Mouse (Mus musculus): ENCODE data around the gene Mrnip. TPM values are rescaled to one million over a fixed set of nuclear protein-coding genes. Genes with fewer than 3 reads are reported as not detected.

Gene Mrnip
- total RNA-seq, 1 experiment: 13.0 TPM

DNA sequence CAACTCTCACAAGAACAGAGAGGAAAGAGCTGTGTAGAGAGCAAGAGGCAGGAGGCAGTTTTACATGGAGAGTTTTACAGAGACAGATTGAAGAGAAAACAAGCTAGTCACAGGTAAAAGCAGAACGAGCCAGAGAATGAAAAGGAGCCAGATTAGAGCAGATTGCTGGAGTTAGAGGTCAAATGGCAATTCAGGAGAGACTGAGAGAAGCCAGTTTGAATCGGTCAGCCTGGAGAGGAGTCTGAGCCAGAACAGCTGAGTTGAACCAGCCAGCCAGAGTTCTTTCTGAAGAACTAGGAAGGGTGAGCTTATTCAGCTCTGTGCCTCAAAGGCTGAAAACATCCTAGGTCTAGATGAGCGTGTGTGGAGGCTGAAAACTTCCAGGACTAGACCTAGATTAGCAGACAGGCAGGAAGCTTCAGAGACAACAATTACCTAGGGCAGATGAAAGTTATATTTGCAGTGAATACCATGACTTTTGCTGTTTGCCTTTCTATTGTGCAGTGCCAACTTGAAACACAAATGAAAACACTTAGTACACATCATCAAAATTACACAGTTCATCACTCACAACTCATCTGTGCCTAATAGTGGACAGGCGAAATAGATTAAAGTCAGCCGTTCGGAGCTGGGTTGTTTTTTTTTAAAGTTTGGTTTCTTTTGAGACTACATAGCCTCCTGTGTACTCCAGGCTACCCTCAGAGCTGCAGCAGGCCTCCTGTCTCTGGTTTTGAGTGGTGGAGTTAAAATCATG, 6.4 kb downstream of the Mrnip start:
- peaks cover 12% of the 10 kb centered on the region for H3K36me3 ChIP-seq (ENCODE audit: control insufficient read depth, insufficient read depth, low read length, poor library complexity, severe bottlenecking)
- in situ Hi-C loops (cut with MboI; ENCODE audit: low sequenced_read_pairs in 2 of 2, unreplicated experiment in 2 of 2): no loop called here
- TF ChIP-seq HCFC1 (IDR thresholded peaks at IDR 0.05; ENCODE audit: borderline replicate concordance, insufficient read depth, low read length): no peak
- no peak for TF ChIP-seq ZNF384 (IDR thresholded peaks at IDR 0.05; ENCODE audit: low read depth, low read length)

DNA sequence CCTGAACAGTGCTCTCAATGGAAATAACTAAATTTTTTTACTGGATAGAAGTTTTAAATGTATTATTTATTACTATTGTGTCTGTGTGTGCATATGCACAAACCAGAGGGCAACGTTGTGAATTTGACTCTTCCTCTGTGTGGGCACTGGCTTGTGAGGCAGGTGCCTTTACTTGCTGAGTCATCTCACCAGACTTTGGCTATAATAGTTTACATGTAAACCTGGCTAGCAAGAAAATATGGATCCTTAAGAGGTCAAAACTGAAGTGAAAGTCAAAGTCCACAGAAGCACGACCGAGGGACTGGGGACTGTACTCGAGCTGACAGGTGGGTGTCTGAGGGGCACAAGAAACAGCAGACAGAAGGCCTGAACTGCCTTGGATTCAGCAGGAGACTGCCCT, 8.5 kb downstream of the Mrnip start:
- Histone ChIP-seq H3K9ac (ENCODE audit: insufficient read depth, low read depth, low read length, poor library complexity, severe bottlenecking) (no peak overlapping the region), H3K27ac (ENCODE audit: insufficient read depth, low read depth, low read length, poor library complexity, severe bottlenecking) (no peak overlapping the region), H3K4me1 (ENCODE audit: control insufficient read depth in 2 of 2, insufficient read depth in 2 of 2, low read length in 2 of 2, poor library complexity in 1 of 2) (no peaks in the 10 kb centered on the region; a peak in 1 of 4 replicates), H3K4me3 (ENCODE audit: insufficient read depth in 1 of 2, low read depth in 1 of 2, low read length in 2 of 2, poor library complexity in 1 of 2, severe bottlenecking in 1 of 2) (no peak overlapping the region), H3K36me3 (ENCODE audit: control insufficient read depth, insufficient read depth, low read length, poor library complexity, severe bottlenecking) (peaks cover 5% of the 10 kb centered on the region), H3K9me3 (ENCODE audit: control insufficient read depth, insufficient read depth, low read depth, low read length) (no peaks in the 10 kb centered on the region)
- in situ Hi-C loops (cut with MboI; ENCODE audit: low sequenced_read_pairs in 2 of 2, unreplicated experiment in 2 of 2): no loop called here
- DNase-seq (ENCODE audit: low read depth, low spot score): no peak
- TF ChIP-seq ZC3H11A (IDR thresholded peaks at IDR 0.05; ENCODE audit: borderline replicate concordance, low read depth, low read length): no peak
- no peak for TF ChIP-seq CHD2 (IDR thresholded peaks at IDR 0.05; ENCODE audit: low read depth, low read length)
- no peak for TF ChIP-seq MAFK (IDR thresholded peaks at IDR 0.05; ENCODE audit: insufficient read depth, low read depth, low read length)
- TF ChIP-seq ZNF384 (IDR thresholded peaks at IDR 0.05; ENCODE audit: low read depth, low read length): no peak
- TF ChIP-seq HCFC1 (IDR thresholded peaks at IDR 0.05; ENCODE audit: borderline replicate concordance, insufficient read depth, low read length): no peak

More for the DNA sequence above, 6.4 kb downstream of the Mrnip start:
- Histone ChIP-seq H3K27ac (ENCODE audit: insufficient read depth, low read depth, low read length, poor library complexity, severe bottlenecking) (no peak overlapping the region), H3K4me1 (ENCODE audit: control insufficient read depth in 2 of 2, insufficient read depth in 2 of 2, low read length in 2 of 2, poor library complexity in 1 of 2) (no peaks in the 10 kb centered on the region; a peak in 1 of 4 replicates), H3K9ac (ENCODE audit: insufficient read depth, low read depth, low read length, poor library complexity, severe bottlenecking) (no peak overlapping the region), H3K4me3 (ENCODE audit: insufficient read depth in 1 of 2, low read depth in 1 of 2, low read length in 2 of 2, poor library complexity in 1 of 2, severe bottlenecking in 1 of 2) (no peak overlapping the region), H3K9me3 (ENCODE audit: control insufficient read depth, insufficient read depth, low read depth, low read length) (no peaks in the 10 kb centered on the region)
- DNase-seq (ENCODE audit: low read depth, low spot score): no peak

DNA sequence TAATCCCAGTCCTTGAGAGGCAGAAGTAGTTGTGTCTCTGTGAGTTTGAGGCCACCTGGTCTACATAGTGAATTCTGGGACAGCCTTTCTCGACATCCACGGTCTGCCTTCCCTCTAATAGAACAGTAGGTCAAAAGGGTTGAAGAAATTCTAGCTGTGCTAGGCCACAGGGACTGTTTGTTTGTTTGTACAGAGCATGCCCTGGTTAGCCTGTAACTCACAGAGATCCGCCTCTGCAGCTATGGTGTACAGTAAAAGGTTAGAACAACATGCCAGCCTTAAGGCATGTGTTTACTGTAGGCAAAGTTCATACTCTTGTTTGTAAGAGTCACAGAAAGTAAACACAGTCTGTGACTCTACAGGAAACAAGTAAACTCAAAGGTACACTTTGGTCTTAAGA, 10.5 kb downstream of the Mrnip start:
- H3K9me3 ChIP-seq (ENCODE audit: control insufficient read depth, insufficient read depth, low read depth, low read length): no peaks in the 10 kb centered on the region
- no peak overlapping the region for H3K9ac ChIP-seq (ENCODE audit: insufficient read depth, low read depth, low read length, poor library complexity, severe bottlenecking)
- TF ChIP-seq ZNF384 (IDR thresholded peaks at IDR 0.05; ENCODE audit: low read depth, low read length): no peak
- TF ChIP-seq HCFC1 (IDR thresholded peaks at IDR 0.05; ENCODE audit: borderline replicate concordance, insufficient read depth, low read length): no peak
- no peak overlapping the region for H3K4me3 ChIP-seq (ENCODE audit: insufficient read depth in 1 of 2, low read depth in 1 of 2, low read length in 2 of 2, poor library complexity in 1 of 2, severe bottlenecking in 1 of 2)
- in situ Hi-C loops (cut with MboI; ENCODE audit: low sequenced_read_pairs in 2 of 2, unreplicated experiment in 2 of 2): no loop called here
- no peak for DNase-seq (ENCODE audit: low read depth, low spot score)
- peaks cover 0 to 5% of the 10 kb centered on the region in 2 experiments; a peak in 1 of 4 replicates for H3K4me1 ChIP-seq (ENCODE audit: control insufficient read depth in 2 of 2, insufficient read depth in 2 of 2, low read length in 2 of 2, poor library complexity in 1 of 2)
- H3K36me3 ChIP-seq (ENCODE audit: control insufficient read depth, insufficient read depth, low read length, poor library complexity, severe bottlenecking): no peaks in the 10 kb centered on the region
- no peak overlapping the region for H3K27ac ChIP-seq (ENCODE audit: insufficient read depth, low read depth, low read length, poor library complexity, severe bottlenecking)

DNA sequence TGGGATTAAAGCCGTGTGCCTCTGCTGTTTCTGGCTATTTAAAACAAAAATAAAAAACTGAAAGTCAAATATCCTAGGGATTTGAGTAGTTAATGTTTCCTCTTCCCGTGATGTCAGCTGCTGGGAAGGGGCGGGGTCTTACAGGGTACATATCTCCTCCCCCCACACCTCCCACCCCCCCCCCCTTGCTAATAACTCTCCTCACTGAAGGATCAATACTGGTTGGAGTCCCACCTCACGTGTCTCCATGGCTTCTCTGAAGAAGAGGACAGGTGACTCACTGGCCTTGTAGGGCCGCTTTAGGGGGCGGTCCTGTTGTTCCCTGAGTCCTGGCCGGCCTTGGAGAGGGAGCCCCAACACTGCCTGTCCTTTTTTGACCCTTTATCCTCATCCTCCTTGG, 14.4 kb downstream of the Mrnip start:
- Histone ChIP-seq H3K27ac (ENCODE audit: insufficient read depth, low read depth, low read length, poor library complexity, severe bottlenecking) (no peak overlapping the region), H3K4me3 (ENCODE audit: insufficient read depth in 1 of 2, low read depth in 1 of 2, low read length in 2 of 2, poor library complexity in 1 of 2, severe bottlenecking in 1 of 2) (no peak overlapping the region), H3K9me3 (ENCODE audit: control insufficient read depth, insufficient read depth, low read depth, low read length) (no peaks in the 10 kb centered on the region), H3K9ac (ENCODE audit: insufficient read depth, low read depth, low read length, poor library complexity, severe bottlenecking) (no peak overlapping the region), H3K4me1 (ENCODE audit: control insufficient read depth in 2 of 2, insufficient read depth in 2 of 2, low read length in 2 of 2, poor library complexity in 1 of 2) (peaks cover 0 to 5% of the 10 kb centered on the region in 2 experiments; a peak in 1 of 4 replicates), H3K36me3 (ENCODE audit: control insufficient read depth, insufficient read depth, low read length, poor library complexity, severe bottlenecking) (no peaks in the 10 kb centered on the region)
- DNase-seq (ENCODE audit: low read depth, low spot score): no peak
- in situ Hi-C loops (cut with MboI; ENCODE audit: low sequenced_read_pairs in 2 of 2, unreplicated experiment in 2 of 2): no loop called here
- TF ChIP-seq HCFC1 (IDR thresholded peaks at IDR 0.05; ENCODE audit: borderline replicate concordance, insufficient read depth, low read length): no peak
- TF ChIP-seq MAFK (IDR thresholded peaks at IDR 0.05; ENCODE audit: insufficient read depth, low read depth, low read length): no peak
- no peak for TF ChIP-seq ZC3H11A (IDR thresholded peaks at IDR 0.05; ENCODE audit: borderline replicate concordance, low read depth, low read length)
- TF ChIP-seq ZNF384 (IDR thresholded peaks at IDR 0.05; ENCODE audit: low read depth, low read length): no peak
- no peak for TF ChIP-seq CHD2 (IDR thresholded peaks at IDR 0.05; ENCODE audit: low read depth, low read length)

DNA sequence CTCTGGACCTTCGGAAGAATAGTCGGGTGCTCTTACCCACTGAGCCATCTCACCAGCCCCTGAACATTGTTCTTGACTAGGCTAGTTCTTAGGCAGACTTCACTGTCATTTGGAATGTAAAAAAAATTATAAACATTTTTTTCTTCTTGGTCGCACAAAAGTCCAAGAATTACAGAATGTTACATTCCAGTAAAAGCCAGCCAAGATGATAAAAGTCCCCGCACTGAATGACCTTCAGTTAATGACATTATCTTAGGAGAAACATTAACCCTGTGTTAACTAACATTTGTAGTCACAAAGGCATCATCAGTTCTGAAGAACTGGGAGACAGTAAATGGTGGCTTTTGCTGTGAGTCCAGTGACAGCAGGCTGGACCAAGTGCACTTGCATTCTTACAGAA, 16.1 kb downstream of the Mrnip start:
- in situ Hi-C loops (cut with MboI; ENCODE audit: low sequenced_read_pairs in 2 of 2, unreplicated experiment in 2 of 2): no loop called here
- Histone ChIP-seq H3K4me1 (ENCODE audit: control insufficient read depth in 2 of 2, insufficient read depth in 2 of 2, low read length in 2 of 2, poor library complexity in 1 of 2) (peaks cover 0 to 9% of the 10 kb centered on the region in 2 experiments; a peak in 1 of 4 replicates), H3K27ac (ENCODE audit: insufficient read depth, low read depth, low read length, poor library complexity, severe bottlenecking) (no peak overlapping the region), H3K9ac (ENCODE audit: insufficient read depth, low read depth, low read length, poor library complexity, severe bottlenecking) (no peak overlapping the region), H3K9me3 (ENCODE audit: control insufficient read depth, insufficient read depth, low read depth, low read length) (no peaks in the 10 kb centered on the region), H3K4me3 (ENCODE audit: insufficient read depth in 1 of 2, low read depth in 1 of 2, low read length in 2 of 2, poor library complexity in 1 of 2, severe bottlenecking in 1 of 2) (no peak overlapping the region), H3K36me3 (ENCODE audit: control insufficient read depth, insufficient read depth, low read length, poor library complexity, severe bottlenecking) (no peaks in the 10 kb centered on the region)
- no peak for DNase-seq (ENCODE audit: low read depth, low spot score)
- no peak for TF ChIP-seq ZC3H11A (IDR thresholded peaks at IDR 0.05; ENCODE audit: borderline replicate concordance, low read depth, low read length)
- TF ChIP-seq CHD2 (IDR thresholded peaks at IDR 0.05; ENCODE audit: low read depth, low read length): no peak
- no peak for TF ChIP-seq MAFK (IDR thresholded peaks at IDR 0.05; ENCODE audit: insufficient read depth, low read depth, low read length)
- TF ChIP-seq HCFC1 (IDR thresholded peaks at IDR 0.05; ENCODE audit: borderline replicate concordance, insufficient read depth, low read length): no peak
- no peak for TF ChIP-seq ZNF384 (IDR thresholded peaks at IDR 0.05; ENCODE audit: low read depth, low read length)
